Mouse (Mus musculus): ENCODE data around the gene Tdp1. TPM values are rescaled to one million over a fixed set of nuclear protein-coding genes. Genes with fewer than 3 reads are reported as not detected.

Tdp1 gene
- 10 to 100 TPM; 11.9 to 19.9 TPM for total RNA-seq (2021)
- long read RNA-seq, experiment 1, transcript Tdp1-207 (16 exons, 2,036 nt): major isoform, 17 of 28 reads
- long read RNA-seq, experiment 1, partial matches to known transcripts: 2 of 28 reads
- long read RNA-seq, experiment 1, other reads (novel, unspliced or antisense): 4 of 28 reads
- long read RNA-seq, experiment 2, transcript Tdp1-207 (16 exons, 2,036 nt): major isoform, 10 of 16 reads
- long read RNA-seq, experiment 2, partial matches to known transcripts: 1 of 16 reads
- long read RNA-seq, experiment 2, other reads (novel, unspliced or antisense): 5 of 16 reads

DNA sequence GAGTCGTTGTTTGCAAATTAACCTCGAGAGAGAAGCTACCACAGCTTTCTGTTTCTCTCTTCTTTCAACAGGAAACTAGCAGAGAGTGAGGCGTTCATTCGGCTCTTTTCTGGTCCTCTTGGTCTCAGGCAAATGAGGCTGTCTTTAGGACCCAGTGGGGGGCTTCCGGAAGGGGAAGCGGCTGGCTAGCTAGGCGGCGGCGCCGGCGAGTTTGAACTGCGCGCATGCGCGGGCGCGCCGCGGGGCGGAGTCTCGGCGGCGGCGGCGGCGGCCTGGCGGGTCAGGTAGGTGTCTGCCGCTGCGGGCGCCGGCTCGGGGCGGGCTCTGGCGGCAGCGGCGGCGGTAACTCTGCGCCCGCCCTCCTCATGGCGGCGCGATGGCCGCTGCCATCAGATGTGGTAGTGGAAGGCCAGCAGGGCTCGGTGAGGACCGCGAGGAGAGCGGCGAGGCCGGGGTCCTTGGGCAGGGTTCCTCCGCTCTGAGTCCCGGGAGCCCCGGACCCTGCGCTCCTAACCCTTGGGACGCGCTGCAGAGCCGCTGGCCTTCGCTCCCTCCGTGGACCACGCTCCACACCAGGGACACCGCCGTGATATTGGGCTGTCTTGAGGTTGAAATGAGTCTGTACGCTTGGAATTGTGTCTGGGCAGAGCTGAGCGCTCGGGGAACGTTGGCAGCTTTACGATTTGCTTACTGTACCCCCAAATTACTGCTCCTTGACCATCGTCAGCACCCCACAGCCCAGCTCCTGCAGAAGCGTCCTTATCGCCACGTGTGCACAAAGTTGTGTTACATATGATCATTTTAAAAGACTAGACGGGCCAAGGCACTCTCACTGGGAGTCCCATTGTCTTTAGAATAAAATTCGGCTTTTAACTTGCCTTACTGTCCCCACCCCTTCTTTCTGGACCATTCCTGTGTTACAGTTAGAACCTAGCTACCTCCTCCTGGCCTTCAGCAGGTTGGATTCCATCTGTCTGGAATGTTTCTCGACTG lies at the start of gene Tdp1, which contains the start of gene Efcab11:
Gene Tdp1, plus strand, starts transcription at position 249 of the 993 bp plus-strand sequence.
Gene Efcab11, minus strand, starts transcription at position 171 of the 993 bp plus-strand sequence.
- peak; percentile 96 for DNase-seq

DNA sequence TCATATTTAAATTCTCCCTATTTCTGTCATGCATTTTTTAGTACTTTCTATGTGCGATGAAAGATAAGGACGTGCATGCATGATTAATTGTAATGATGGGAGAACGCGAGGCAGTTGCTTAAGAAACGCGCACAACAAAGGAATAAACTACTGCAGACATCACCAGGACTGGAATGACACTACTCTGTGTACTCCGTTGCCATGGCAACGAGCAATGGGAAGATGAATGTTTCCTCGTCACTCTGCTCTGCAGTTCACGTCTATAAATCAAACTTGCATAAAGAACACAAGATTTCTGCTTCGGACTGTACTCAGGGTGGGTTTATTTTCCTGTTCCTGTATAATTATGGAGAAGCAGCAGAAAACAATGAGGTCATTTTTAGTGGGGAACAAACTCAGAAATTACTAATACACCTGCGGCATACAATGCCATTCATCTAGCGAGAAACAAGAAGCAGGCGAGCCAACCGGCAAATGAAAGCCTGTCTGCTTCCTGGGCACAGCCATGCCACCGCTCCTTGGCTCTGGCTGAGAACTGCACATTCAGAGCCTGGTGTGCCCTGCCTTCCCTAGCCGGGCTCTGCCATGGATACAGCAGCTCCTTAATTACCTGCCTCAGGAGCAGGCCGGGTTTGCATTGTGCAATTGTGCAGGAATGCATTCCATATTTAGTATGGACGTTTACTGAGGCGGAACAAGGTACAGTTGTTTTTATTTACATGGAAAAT lies 47.7 kb upstream of the Tdp1 start:
- peak; percentile 41 for DNase-seq

- DNase-seq: no peak
These were observed 46.8 kb upstream of the Tdp1 start for GRCm38 (mm10) chr12:99837528-99837927.

GRCm38 (mm10) chr12:99838109-99838508 lies 46.2 kb upstream of the Tdp1 start:
- no peak for DNase-seq

- DNase-seq: peak; percentile 13
These were observed 45.6 kb upstream of the Tdp1 start for GRCm38 (mm10) chr12:99838703-99839102.

GRCm38 (mm10) chr12:99844951-99845350 lies 39.4 kb upstream of the Tdp1 start:
- DNase-seq: no peak

- DNase-seq: no peak
These were observed 34.3 kb upstream of the Tdp1 start for GRCm38 (mm10) chr12:99849996-99850395.

- DNase-seq: no peak
These were observed 30.7 kb upstream of the Tdp1 start for GRCm38 (mm10) chr12:99853323-99854258.

- DNase-seq: no peak
These were observed 28.3 kb upstream of the Tdp1 start for GRCm38 (mm10) chr12:99856011-99856410.

DNA sequence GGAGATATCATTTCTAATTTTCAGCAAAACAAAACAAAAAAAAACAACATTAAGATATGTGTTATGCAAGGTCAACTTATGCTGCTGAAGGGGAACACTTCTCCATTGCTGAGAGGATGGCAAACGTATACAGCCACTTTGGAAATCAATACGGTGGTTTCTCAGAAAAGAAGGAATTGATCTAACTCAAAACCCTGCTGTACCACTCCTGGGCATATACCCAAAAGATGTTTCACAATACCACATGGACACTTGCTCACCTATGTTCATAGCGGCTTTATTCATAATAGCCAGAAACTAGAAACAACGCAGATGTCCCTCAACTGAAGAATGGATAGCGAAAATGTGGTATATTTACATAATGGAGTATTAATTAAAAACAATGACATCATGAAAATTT lies 25.7 kb upstream of the Tdp1 start:
- DNase-seq: no peak

- no peak for DNase-seq
These were observed 24.8 kb upstream of the Tdp1 start for GRCm38 (mm10) chr12:99859391-99860100.

DNA sequence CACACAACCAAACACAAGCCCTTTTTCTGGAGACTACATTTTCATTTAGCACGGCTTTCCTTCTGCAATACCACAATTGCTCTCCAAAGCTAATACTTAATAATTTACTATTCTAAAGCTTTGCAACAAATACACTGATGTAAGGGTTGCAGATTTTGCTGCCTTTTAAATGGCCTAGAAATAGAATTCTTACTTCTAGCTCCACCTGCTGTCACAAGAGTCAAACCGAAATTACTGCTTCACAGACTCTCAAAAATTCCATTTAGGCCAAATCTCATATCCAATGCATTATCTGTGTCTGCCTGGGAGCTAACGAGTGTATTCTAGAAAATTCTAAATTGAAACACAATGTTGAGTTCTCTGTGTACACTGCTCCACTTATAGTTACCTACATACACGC lies 23.3 kb upstream of the Tdp1 start:
- DNase-seq: no peak

GRCm38 (mm10) chr12:99864613-99865012 lies 19.7 kb upstream of the Tdp1 start:
- DNase-seq: no peak

GRCm38 (mm10) chr12:99868821-99869220 lies 15.5 kb upstream of the Tdp1 start:
- DNase-seq: no peak

DNA sequence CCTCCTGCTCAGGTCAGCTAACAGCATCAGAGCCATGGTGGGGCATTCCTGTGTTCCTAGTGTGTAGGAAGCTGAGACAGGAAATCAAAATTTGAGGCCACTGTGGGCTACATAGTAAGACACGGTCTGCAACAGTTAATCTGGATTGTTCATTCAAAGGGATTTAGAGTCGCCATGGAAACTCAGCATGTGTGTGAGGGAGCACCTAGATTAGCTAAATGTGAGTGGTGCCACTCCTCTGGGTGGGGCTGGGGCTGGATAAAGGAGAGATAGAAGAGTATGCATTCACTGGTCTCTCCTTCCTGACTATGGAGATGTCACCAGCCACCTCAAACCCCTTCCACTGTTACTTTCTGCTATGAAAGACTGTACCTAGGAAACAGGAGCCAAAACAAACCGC lies 10.9 kb upstream of the Tdp1 start:
- DNase-seq: no peak

GRCm38 (mm10) chr12:99874609-99875008 lies 9.7 kb upstream of the Tdp1 start:
- no peak for DNase-seq

- peak; percentile 91 for DNase-seq
These were observed 1.2 kb upstream of the Tdp1 start for GRCm38 (mm10) chr12:99883000-99883712.

GRCm38 (mm10) chr12:99883713-99884105 lies 608 bp upstream of the Tdp1 start:
- DNase-seq: peak; percentile 23

DNA sequence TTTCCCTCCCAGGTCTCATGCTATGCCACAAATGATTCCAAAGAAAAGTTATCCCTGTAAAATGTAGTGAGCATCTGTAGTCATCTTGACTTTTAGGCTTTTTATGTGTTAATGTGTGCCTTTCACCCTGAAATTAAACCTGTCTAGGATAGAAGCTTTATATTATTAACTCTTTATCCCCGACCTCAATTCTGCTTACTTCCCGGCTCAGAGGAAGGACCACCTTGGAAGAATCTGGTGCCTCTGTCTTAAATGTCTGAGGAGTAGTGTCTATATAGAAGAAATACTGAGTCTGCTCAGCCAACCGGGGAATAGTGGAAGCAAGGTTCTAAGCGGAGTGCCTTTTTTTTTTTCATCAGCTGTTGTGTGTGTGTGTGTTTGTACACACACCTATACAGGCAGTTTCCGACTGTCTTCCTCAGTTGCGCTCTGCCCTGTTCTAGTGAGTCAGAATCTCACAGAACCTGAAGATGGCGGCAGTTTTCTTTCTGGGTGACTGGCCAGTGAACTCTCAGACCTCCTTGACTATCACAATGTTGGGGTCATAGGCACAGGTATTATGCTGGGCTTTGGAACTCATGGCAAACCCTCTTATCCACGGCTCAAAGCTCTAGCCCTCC lies 1.1 kb downstream of the Tdp1 start:
- DNase-seq: no peak
